Mouse (Mus musculus) stomach, postnatal 0 days (tissue): ENCODE results near the gene Aldh2.

Experiments used
- CTCF ChIP-seq: IDR thresholded peaks from 2 replicates; pipeline ENCODE4 v1.5.1; 2016; ENCODE audit warnings: antibody characterized with exemption, low read depth, mild to moderate bottlenecking, moderate library complexity
- EP300 ChIP-seq: optimal IDR thresholded peaks from 2 replicates; pipeline ENCODE3; 2016; ENCODE audit warnings: antibody characterized with exemption

GRCm38 (mm10) chr5:121601547-121602299 is 8.1 kb upstream of the Aldh2 start:
- TF ChIP-seq CTCF, result peak; percentile 99
- no peak for TF ChIP-seq EP300
